Comparison of ENCODE assay signal across 8 mouse cellular contexts in the genomic region with DNA sequence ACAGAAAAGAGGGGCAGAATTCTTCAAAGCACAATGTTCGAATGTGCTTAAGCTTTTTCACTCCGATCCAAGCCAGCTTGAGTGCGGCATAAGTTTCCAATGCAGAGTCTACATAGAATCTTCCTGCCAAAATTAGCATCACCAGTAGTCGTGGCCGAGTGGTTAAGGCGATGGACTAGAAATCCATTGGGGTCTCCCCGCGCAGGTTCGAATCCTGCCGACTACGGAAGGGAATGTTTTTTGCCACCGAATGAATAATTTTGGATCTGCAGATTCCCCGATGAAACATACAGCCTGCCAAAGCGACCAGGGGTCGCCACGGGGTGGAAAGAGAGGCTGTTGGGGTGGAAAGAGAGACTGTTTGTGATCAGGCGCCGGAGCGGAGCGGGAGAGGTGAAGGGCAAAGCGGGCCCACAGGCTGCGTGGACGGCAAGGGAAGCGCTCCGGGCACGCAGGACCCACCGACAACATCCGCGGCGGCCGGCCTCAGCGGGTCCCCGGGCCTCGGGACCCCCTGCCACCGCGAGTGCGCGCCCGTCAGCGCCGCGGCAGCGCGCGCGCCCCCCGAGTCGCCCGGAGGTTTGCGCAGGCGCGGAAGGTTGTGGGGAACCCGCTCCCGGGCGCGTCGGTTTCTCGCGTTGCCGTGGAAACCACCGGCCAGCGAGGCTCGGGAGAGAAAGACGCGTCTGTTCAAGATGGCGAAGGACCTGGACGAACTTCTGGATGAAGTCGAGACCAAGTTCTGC. TPM values are rescaled to one million over a fixed set of nuclear protein-coding genes. Genes with fewer than 3 reads are reported as not detected.
DNase-seq lines count a peak whose midpoint lies in the region; ATAC-seq lines count a peak whose summit lies in the region.

2610301B20Rik (plus strand) TSS at position 579 of the 746 bp plus-strand sequence.

- peak; percentile 87 for DNase-seq in T-cell, adult 2 months (ENCODE audit: low spot score)
- peak; percentile 93 to 94 for DNase-seq in cerebellum, postnatal 36 days
- DNase-seq in gastrocnemius, adult 18-20 months (ENCODE audit: low spot score) = peak; percentile 89
- DNase-seq in left cerebral cortex, adult 18-20 months (ENCODE audit: low spot score in 2 of 2) = peak; percentile 93 to 94
- DNase-seq in right cerebral cortex, adult 18-20 months = peak; percentile 92
- peak; percentile 73 for DNase-seq in urinary bladder, postnatal 10 days (ENCODE audit: low spot score)

- H3K4me2 ChIP-seq in hindbrain, embryonic 16.5 days (ENCODE audit: low read length) = peak within 1 kb of the TSS; percentile 72

- H3K27me3 ChIP-seq in hindbrain, embryonic 16.5 days (replicated peaks; ENCODE audit: control insufficient read depth, insufficient read depth, low read length) = no peaks in the 10 kb centered on the region

- H3K9me3 ChIP-seq in hindbrain, embryonic 16.5 days (ENCODE audit: control insufficient read depth, low read length) = no peaks in the 10 kb centered on the region

- WGBS in hindbrain, embryonic 16.5 days = under 1% methylated on average over 65 of the region's 68 CpGs
- WGBS in macrophage (ENCODE audit: missing documents) = 1% methylated on average over 68 of the region's 68 CpGs

- peaks cover 10% of the 10 kb centered on the region; the same call in 1 of the 2 replicates for H3K79me2 ChIP-seq in macrophage (ENCODE audit: inconsistent target)

- peak within 1 kb of the TSS; percentile 97 for H3K27ac ChIP-seq in hindbrain, embryonic 16.5 days (ENCODE audit: low read depth, low read length)
- peak within 1 kb of the TSS; percentile 66 for H3K27ac ChIP-seq in macrophage

- H3K9ac ChIP-seq in hindbrain, embryonic 16.5 days (ENCODE audit: low read depth, low read length) = peak within 1 kb of the TSS; percentile 77

- peak within 1 kb of the TSS; percentile 82 for H3K4me3 ChIP-seq in hindbrain, embryonic 16.5 days (ENCODE audit: low read length)
- peak within 1 kb of the TSS; percentile 59 for H3K4me3 ChIP-seq in macrophage (ENCODE audit: inconsistent target)

- ATAC-seq in hindbrain, embryonic 16.5 days = peak; percentile 93

- peaks cover 10% of the 10 kb centered on the region for H3K4me1 ChIP-seq in hindbrain, embryonic 16.5 days (ENCODE audit: control insufficient read depth, insufficient read depth, low read depth, low read length)

- no peaks in the 10 kb centered on the region for H3K36me3 ChIP-seq in hindbrain, embryonic 16.5 days (ENCODE audit: control insufficient read depth, insufficient read depth, low read length)
- H3K36me3 ChIP-seq in macrophage (ENCODE audit: inconsistent target) = no peaks in the 10 kb centered on the region

RNA-seq across cellular contexts. Expression of gene 2610301B20Rik, which starts in this region (rescaled TPM):
- total RNA-seq in gastrocnemius, adult 18-20 months (2021) = 1 to 10 TPM; 3.3 to 4.3 TPM
- 46.0 and 46.3 TPM in 2 replicates for polyA plus RNA-seq in hindbrain, embryonic 16.5 days (2015; fragmentation: Nextera tagmentation; extraction: Ambion mirVana)
- total RNA-seq in left cerebral cortex, adult 18-20 months (2021) = 10 to 100 TPM; 34.2 to 35.6 TPM
- total RNA-seq in macrophage (2018; cell fraction: chromatin; rRNA removed) = 10 to 100 TPM in 6 of 26 experiments, 1 to 10 TPM in 19, under 1 TPM in 1; 0.80 to 16.2 (median 5.4) TPM
- total RNA-seq in macrophage (2018; cell fraction: cytosol; rRNA removed) = 10 to 100 TPM in 13 of 26 experiments, 1 to 10 TPM in 13; 3.3 to 12.1 (median 10.1) TPM
- 10 to 100 TPM in 10 of 26 experiments, 1 to 10 TPM in 15, under 1 TPM in 1; 0.52 to 22.8 (median 7.9) TPM for total RNA-seq in macrophage (2018; cell fraction: nucleus; rRNA removed)
- polyA plus RNA-seq in macrophage (2018) = 8.9 to 12.9 TPM (median 11.7 TPM) in 3 replicates

Comparison
In these comparisons a context has a peak if more than half of its experiments do, and no peak if none do; other contexts are left out.
1. Peak in every context shown above with its lines: DNase-seq, ATAC-seq, H3K4me3 ChIP-seq and H3K27ac ChIP-seq.
2. RNA of gene 2610301B20Rik (total RNA-seq): 34.2 to 35.6 TPM in left cerebral cortex, adult 18-20 months; 3.3 to 4.3 TPM in gastrocnemius, adult 18-20 months; every median in the first group is over 4 times any median in the second.